Mouse (Mus musculus) MEL (cell line): Measurements from ENCODE around the gene Fam81a. TPM values are rescaled to one million over a fixed set of nuclear protein-coding genes. Genes with fewer than 3 reads are reported as not detected.

Source experiments
- DNase-seq: peaks from one replicate; pipeline ENCODE4 v3.0.0; 2011; ENCODE audit warnings: low read depth, low spot score
- H3K27ac ChIP-seq: 2 replicates; pipeline ENCODE4 v1.5.1; 2012; ENCODE audit warnings: low read depth, mild to moderate bottlenecking, control low read depth, low read length, moderate library complexity; ENCODE audit not compliant: control insufficient read depth
- H3K27me3 ChIP-seq, 2 experiments: fragments of 150-350 bp in 1 of 2; sonication (generic) in 1 of 2; 2 replicates each; pipeline ENCODE4 v1.6.1; 2012; ENCODE audit warnings: low read length in 2 of 2, mild to moderate bottlenecking in 2 of 2, improper control_type of control experiment in 1 of 2, moderate library complexity in 1 of 2; ENCODE audit not compliant: insufficient read depth in 2 of 2, control insufficient read depth in 1 of 2
- H3K36me3 ChIP-seq, 2 experiments: 2 replicates each; pipeline ENCODE4 v1.6.1; 2012 to 2014; ENCODE audit warnings: low read length in 2 of 2, improper control_type of control experiment in 1 of 2, inconsistent platforms in 1 of 2, mild to moderate bottlenecking in 1 of 2; ENCODE audit not compliant: insufficient read depth in 2 of 2, control insufficient read depth in 1 of 2
- H3K4me1 ChIP-seq, 2 experiments: fragments of 150-350 bp in 1 of 2; sonication (generic) in 1 of 2; 2 replicates each; pipeline ENCODE4 v1.6.1; 2012; ENCODE audit warnings: low read length in 2 of 2, improper control_type of control experiment in 1 of 2, mild to moderate bottlenecking in 1 of 2; ENCODE audit not compliant: insufficient read depth in 2 of 2, control insufficient read depth in 1 of 2
- H3K4me3 ChIP-seq, 2 experiments: fragments of 150-350 bp in 1 of 2; sonication (generic) in 1 of 2; 2 replicates each; pipeline ENCODE4 v1.5.1; 2012; ENCODE audit warnings: low read depth in 2 of 2, low read length in 2 of 2, mild to moderate bottlenecking in 2 of 2, moderate library complexity in 2 of 2, control low read depth in 1 of 2, improper control_type of control experiment in 1 of 2; ENCODE audit not compliant: control insufficient read depth in 1 of 2, insufficient read depth in 1 of 2
- H3K79me2 ChIP-seq: 2 replicates; pipeline ENCODE4 v1.6.1; 2012; ENCODE audit warnings: mild to moderate bottlenecking, low read length, moderate library complexity; ENCODE audit not compliant: control insufficient read depth, poor library complexity, insufficient read depth
- H3K9ac ChIP-seq: 2 replicates; pipeline ENCODE4 v1.6.1; 2012; ENCODE audit warnings: low read depth, mild to moderate bottlenecking, control low read depth, low read length, moderate library complexity; ENCODE audit not compliant: control insufficient read depth, poor library complexity, severe bottlenecking
- H3K9me3 ChIP-seq: fragments of 150-350 bp; sonication (generic); replicated peaks from 2 replicates; pipeline ENCODE4 v1.6.1; 2012; ENCODE audit warnings: mild to moderate bottlenecking, low read length, improper control_type of control experiment, moderate library complexity; ENCODE audit not compliant: insufficient read depth
- BHLHE40 ChIP-seq: IDR thresholded peaks from 2 replicates; pipeline ENCODE4 v1.6.1; 2012; ENCODE audit warnings: low read depth, mild to moderate bottlenecking, inconsistent platforms, low read length, improper control_type of control experiment, borderline replicate concordance
- CHD1 ChIP-seq: IDR thresholded peaks from 2 replicates; pipeline ENCODE4 v1.6.1; 2012; ENCODE audit warnings: low read depth, mild to moderate bottlenecking, inconsistent platforms, low read length, improper control_type of control experiment
- CTCF ChIP-seq, 3 experiments: IDR thresholded peaks in 2 of 3; conservative IDR thresholded peaks in 1 of 3; 2 replicates each; pipeline ENCODE4 v1.5.1; 2011 to 2012; ENCODE audit warnings: low read length in 3 of 3, low read depth in 2 of 3, mild to moderate bottlenecking in 2 of 3, improper control_type of control experiment in 1 of 3, inconsistent platforms in 1 of 3, mixed read lengths in 1 of 3, moderate library complexity in 1 of 3; ENCODE audit not compliant: control insufficient read depth in 1 of 3, insufficient read depth in 1 of 3, poor library complexity in 1 of 3, severe bottlenecking in 1 of 3
- GABPA ChIP-seq: IDR thresholded peaks from 2 replicates; pipeline ENCODE4 v1.6.1; 2012; ENCODE audit warnings: low read depth, mild to moderate bottlenecking, inconsistent platforms, low read length, improper control_type of control experiment, moderate library complexity
- HCFC1 ChIP-seq: IDR thresholded peaks from 2 replicates; pipeline ENCODE4 v1.6.1; 2012; ENCODE audit warnings: low read depth, mild to moderate bottlenecking, inconsistent platforms, low read length, improper control_type of control experiment, moderate library complexity
- MAX ChIP-seq: IDR thresholded peaks from 2 replicates; pipeline ENCODE4 v1.6.1; 2011; ENCODE audit warnings: low read length, improper control_type of control experiment
- MAZ ChIP-seq: IDR thresholded peaks from 2 replicates; pipeline ENCODE4 v1.6.1; 2012; ENCODE audit warnings: low read depth, mild to moderate bottlenecking, inconsistent platforms, low read length, improper control_type of control experiment
- MXI1 ChIP-seq: IDR thresholded peaks from 2 replicates; pipeline ENCODE4 v1.6.1; 2011; ENCODE audit warnings: mild to moderate bottlenecking, low read depth, low read length, improper control_type of control experiment
- MYC ChIP-seq: IDR thresholded peaks from 2 replicates; pipeline ENCODE4 v1.6.1; 2011; ENCODE audit warnings: low read depth, mild to moderate bottlenecking, low read length, improper control_type of control experiment, moderate library complexity
- POLR2A ChIP-seq, 2 experiments: IDR thresholded peaks; 2 replicates each; pipeline ENCODE4 v1.6.1; 2011 to 2012; ENCODE audit warnings: low read length in 2 of 2, mild to moderate bottlenecking in 2 of 2, control low read depth in 1 of 2, improper control_type of control experiment in 1 of 2, low read depth in 1 of 2, moderate library complexity in 1 of 2; ENCODE audit not compliant: control insufficient read depth in 1 of 2, insufficient read depth in 1 of 2, poor library complexity in 1 of 2
- POLR2AphosphoS5 ChIP-seq: IDR thresholded peaks from 2 replicates; pipeline ENCODE4 v1.6.1; 2012; ENCODE audit warnings: low read depth, borderline replicate concordance, mild to moderate bottlenecking, inconsistent platforms, low read length, moderate library complexity, mixed read lengths
- RAD21 ChIP-seq: IDR thresholded peaks from 2 replicates; pipeline ENCODE4 v1.6.1; 2011; ENCODE audit warnings: mild to moderate bottlenecking, low read depth, low read length, improper control_type of control experiment
- RCOR1 ChIP-seq: IDR thresholded peaks from 2 replicates; pipeline ENCODE4 v1.6.1; 2012; ENCODE audit warnings: low read depth, mild to moderate bottlenecking, inconsistent platforms, low read length, improper control_type of control experiment
- TBP ChIP-seq: IDR thresholded peaks from 2 replicates; pipeline ENCODE4 v1.8.0; 2011; ENCODE audit warnings: low read depth, low read length, improper control_type of control experiment
- UBTF ChIP-seq: IDR thresholded peaks from 2 replicates; pipeline ENCODE4 v1.6.1; 2012; ENCODE audit warnings: low read depth, mild to moderate bottlenecking, inconsistent platforms, low read length, improper control_type of control experiment, moderate library complexity, borderline replicate concordance; ENCODE audit not compliant: insufficient read depth
- USF1 ChIP-seq: IDR thresholded peaks from 2 replicates; pipeline ENCODE4 v1.6.1; 2014; ENCODE audit warnings: low read depth, mild to moderate bottlenecking, inconsistent platforms, low read length, improper control_type of control experiment, moderate library complexity
- polyA plus RNA-seq, 2 experiments: library from polyadenylated mRNA; stranded (reverse) in 1 of 2; unstranded in 1 of 2; fragments of >175 nt in 1 of 2; fragments of >200 nt in 1 of 2; gene quantifications; 2 replicates each; pipeline versions ENCODE4 v1.2.1 to v1.2.4; 2012; ENCODE audit warnings: low replicate concordance in 2 of 2, low read depth in 1 of 2; ENCODE audit not compliant: insufficient read length in 2 of 2, insufficient read depth in 1 of 2, missing spikeins in 1 of 2
- total RNA-seq: library from RNA; depleted of rRNA; stranded (reverse); fragments of 300-350 nt; gene quantifications from 2 replicates; pipeline ENCODE4 v1.2.3, GENCODE M21; 2012

The Fam81a gene
- total and polyA plus RNA-seq, 3 experiments, result not detected

GRCm38 (mm10) chr9:70111869-70112286, 30.5 kb downstream of the Fam81a start:
- TF ChIP-seq CTCF (IDR thresholded peaks at IDR 0.05 in 2 of 3, conservative IDR thresholded peaks at IDR 0.05 in 1 of 3; ENCODE audit: control insufficient read depth in 1 of 3, insufficient read depth in 1 of 3, low read depth in 2 of 3, low read length in 3 of 3, poor library complexity in 1 of 3, severe bottlenecking in 1 of 3) (no peak), MXI1 (no peak), USF1 (no peak), MAX (no peak)
- no peaks in the 10 kb centered on the region; the same call in 1 of the 2 replicates for H3K79me2 ChIP-seq
- DNase-seq, result no peak
- peaks cover 0 to 4% of the 10 kb centered on the region in 2 experiments; a peak in 3 of 4 replicates for H3K27me3 ChIP-seq
- H3K9me3 ChIP-seq, result no peaks in the 10 kb centered on the region
- H3K9ac ChIP-seq, result no peak overlapping the region
- no peak overlapping the region for H3K27ac ChIP-seq
- no peak overlapping the region for H3K4me3 ChIP-seq
- H3K4me1 ChIP-seq, result no peaks in the 10 kb centered on the region
- H3K36me3 ChIP-seq, result no peaks in the 10 kb centered on the region

- H3K79me2 ChIP-seq, result no peaks in the 10 kb centered on the region; the same call in 1 of the 2 replicates
- no peaks in the 10 kb centered on the region for H3K36me3 ChIP-seq
- H3K27ac ChIP-seq, result no peak overlapping the region
- no peak overlapping the region for H3K4me3 ChIP-seq
- no peak overlapping the region for H3K9ac ChIP-seq
- TF ChIP-seq MXI1 (no peak), RAD21 (no peak), UBTF (no peak), MAZ (no peak), POLR2A (IDR thresholded peaks at IDR 0.05; ENCODE audit: control insufficient read depth in 1 of 2, insufficient read depth in 1 of 2, low read depth in 1 of 2, low read length in 2 of 2, poor library complexity in 1 of 2) (no peak), BHLHE40 (no peak), CHD1 (no peak), RCOR1 (no peak), MYC (no peak), TBP (no peak), GABPA (no peak), HCFC1 (no peak), POLR2AphosphoS5 (no peak)
- peaks cover 0 to 4% of the 10 kb centered on the region in 2 experiments; a peak in 3 of 4 replicates for H3K27me3 ChIP-seq
- no peaks in the 10 kb centered on the region for H3K4me1 ChIP-seq
- no peaks in the 10 kb centered on the region for H3K9me3 ChIP-seq
- no peak for DNase-seq
Measured at GRCm38 (mm10) chr9:70110871-70111270, 31.5 kb downstream of the Fam81a start.
